Mouse (Mus musculus) stomach, embryonic 14.5 days (tissue): Measurements from ENCODE around the gene Ppp1r12c. TPM values are rescaled to one million over a fixed set of nuclear protein-coding genes. Genes with fewer than 3 reads are reported as not detected.

Experiments
- ATAC-seq: fragments of 200-750 bp; cut with Nextera tagmentation; 2 replicates; pipeline ENCODE4 v1.8.0; 2017; ENCODE audit warnings: low read depth, moderate TSS enrichment; ENCODE audit not compliant: insufficient number of reproducible peaks, insufficient read depth, low FRiP score
- H3K27ac ChIP-seq: fragments of 300-500 bp; sonication (generic); 2 replicates; pipeline ENCODE4 v1.5.1; 2014; ENCODE audit warnings: mild to moderate bottlenecking, low read length, moderate library complexity, mixed read lengths
- H3K27me3 ChIP-seq: fragments of 300-500 bp; sonication (generic); 2 replicates; pipeline ENCODE4 v1.6.1; 2014; ENCODE audit warnings: low read length, control low read depth, mixed read lengths; ENCODE audit not compliant: control insufficient read depth, insufficient read depth
- H3K36me3 ChIP-seq: fragments of 300-500 bp; sonication (generic); 2 replicates; pipeline ENCODE4 v1.6.1; 2014; ENCODE audit warnings: mild to moderate bottlenecking, control low read depth, low read length, moderate library complexity, mixed read lengths; ENCODE audit not compliant: control insufficient read depth, insufficient read depth
- H3K4me1 ChIP-seq: fragments of 300-500 bp; sonication (generic); 2 replicates; pipeline ENCODE4 v1.6.1; 2014; ENCODE audit warnings: low read length, control low read depth, mixed read lengths; ENCODE audit not compliant: control insufficient read depth, insufficient read depth
- H3K4me2 ChIP-seq: fragments of 300-500 bp; sonication (generic); replicated peaks from 2 replicates; pipeline ENCODE4 v1.6.1; 2014; ENCODE audit warnings: low read depth, low read length, control low read depth
- H3K4me3 ChIP-seq: fragments of 300-500 bp; sonication (generic); 2 replicates; pipeline ENCODE4 v1.5.1; 2014; ENCODE audit warnings: low read depth, low read length, control low read depth
- H3K9ac ChIP-seq: fragments of 300-500 bp; sonication (generic); replicated peaks from 2 replicates; pipeline ENCODE4 v1.6.1; 2014; ENCODE audit warnings: low read depth, mild to moderate bottlenecking, control low read depth, low read length, moderate library complexity, mixed read lengths
- H3K9me3 ChIP-seq: fragments of 300-500 bp; sonication (generic); 2 replicates; pipeline ENCODE4 v1.6.1; 2016; ENCODE audit warnings: low read depth, low read length, control low read depth; ENCODE audit not compliant: control insufficient read depth
- WGBS: fragments of 180-500 bp; shearing (Covaris S2); extraction: QIAGEN DNeasy Blood & Tissue Kit; methylation state at CpG from one replicate; pipeline ENCODE4 v1.1.7; 2014; 5-methylcytosine and 5-hydroxymethylcytosine counted together
- polyA plus RNA-seq: library from polyadenylated mRNA; unstranded; fragments of >200 nt; fragmentation: Nextera tagmentation; extraction: Ambion mirVana; gene quantifications from 2 replicates; pipeline ENCODE4 v1.2.1, GENCODE M21; 2014

Gene Ppp1r12c
- polyA plus RNA-seq, 1 experiment from 2014 or later: 47.2 TPM

DNA sequence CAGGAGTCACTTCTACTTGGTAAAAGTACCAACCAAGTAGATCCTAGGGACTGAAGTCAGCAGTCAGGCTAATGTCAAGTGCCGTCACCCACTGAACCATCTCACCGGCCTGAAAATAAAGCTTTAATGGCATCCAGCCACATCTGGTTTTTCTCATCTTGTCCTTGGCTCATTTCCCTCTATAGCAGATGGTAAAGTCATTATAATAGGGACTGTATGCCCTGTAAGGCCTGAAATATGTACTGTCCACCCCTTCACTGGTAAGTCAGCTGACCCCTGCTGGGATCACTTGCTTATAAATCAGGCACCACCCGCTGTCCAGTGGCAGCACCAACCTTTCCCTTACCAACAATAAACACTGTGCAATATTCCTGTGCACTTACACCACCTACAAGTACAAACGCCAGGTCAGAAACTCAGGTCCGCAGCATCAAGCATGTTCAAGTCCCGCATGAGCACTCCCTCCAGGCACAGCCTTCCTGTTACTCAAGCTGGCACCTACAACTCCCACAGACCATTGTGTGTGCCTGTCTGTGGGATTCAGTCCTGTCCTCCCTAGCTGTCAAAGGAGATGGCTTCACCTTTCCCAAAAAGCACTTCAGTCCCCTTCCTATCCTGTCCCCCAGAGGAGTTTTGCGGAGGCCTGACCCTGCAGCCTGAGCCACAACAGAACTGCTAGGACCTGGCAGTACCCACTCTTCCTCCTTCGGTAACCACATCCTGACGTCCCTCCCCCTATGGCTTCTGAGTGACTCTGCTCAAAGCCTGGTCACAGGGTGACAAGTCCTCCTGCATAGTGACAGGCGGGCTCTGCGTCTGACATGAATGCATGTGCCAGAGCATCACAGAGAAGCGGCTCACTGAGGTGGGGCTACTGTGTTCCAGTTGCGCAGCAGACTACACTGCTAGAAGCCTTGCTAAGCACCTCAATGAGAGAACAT, 8.9 kb downstream of the Ppp1r12c start:
- ATAC-seq: no peak
- Histone ChIP-seq H3K36me3 (peaks cover 38% of the 10 kb centered on the region), H3K4me1 (peaks cover 12% of the 10 kb centered on the region), H3K4me3 (no peak overlapping the region), H3K9ac (no peak overlapping the region), H3K4me2 (no peak overlapping the region), H3K27ac (peak overlapping the region; percentile 48; the same call in 1 of the 2 replicates), H3K9me3 (no peaks in the 10 kb centered on the region), H3K27me3 (no peaks in the 10 kb centered on the region)
- WGBS: 78% methylated on average over 13 of the region's 13 CpGs

GRCm38 (mm10) chr7:4491308-4491707, 10.2 kb downstream of the Ppp1r12c start:
- H3K4me3 ChIP-seq: no peak overlapping the region
- no peaks in the 10 kb centered on the region for H3K9me3 ChIP-seq
- H3K27me3 ChIP-seq: no peaks in the 10 kb centered on the region
- H3K4me1 ChIP-seq: peaks cover 12% of the 10 kb centered on the region
- WGBS: 70% methylated on average over 6 of the region's 6 CpGs
- H3K4me2 ChIP-seq: no peak overlapping the region
- H3K27ac ChIP-seq: no peak overlapping the region
- H3K9ac ChIP-seq: no peak overlapping the region
- ATAC-seq: no peak
- peaks cover 31% of the 10 kb centered on the region for H3K36me3 ChIP-seq

- Histone ChIP-seq H3K4me1 (peaks cover 12% of the 10 kb centered on the region; the same call in 1 of the 2 replicates), H3K9me3 (no peaks in the 10 kb centered on the region), H3K36me3 (peaks cover 44% of the 10 kb centered on the region), H3K4me3 (no peak overlapping the region), H3K9ac (no peak overlapping the region), H3K27ac (no peak overlapping the region), H3K4me2 (no peak overlapping the region), H3K27me3 (no peaks in the 10 kb centered on the region)
- ATAC-seq: no peak
- 89% methylated on average over 12 of the region's 12 CpGs for WGBS
Measured at GRCm38 (mm10) chr7:4482281-4482680, 19.2 kb downstream of the Ppp1r12c start.

DNA sequence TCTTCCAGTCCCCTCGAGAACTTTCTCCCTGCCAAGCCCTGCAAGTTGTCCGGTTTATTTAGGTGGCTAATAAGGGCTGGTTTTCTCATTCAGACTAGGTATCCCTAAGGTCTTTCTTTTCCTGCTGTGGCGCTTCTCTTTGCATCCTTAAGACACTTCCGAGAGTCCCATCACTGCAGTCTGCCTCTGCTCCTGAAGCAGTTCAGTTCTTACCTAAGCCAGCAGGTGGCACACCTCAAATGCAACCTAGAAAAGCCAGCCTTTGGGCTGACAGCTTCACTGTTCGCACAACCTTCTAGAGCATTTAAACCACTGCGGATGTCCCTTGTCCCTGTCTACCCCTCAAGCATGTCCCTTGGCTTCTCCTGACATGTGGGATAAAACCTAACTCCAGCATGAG, 21.8 kb downstream of the Ppp1r12c start:
- Histone ChIP-seq H3K27me3 (no peaks in the 10 kb centered on the region), H3K4me3 (no peak overlapping the region), H3K4me1 (peaks cover 12% of the 10 kb centered on the region; the same call in 1 of the 2 replicates), H3K27ac (peak overlapping the region; percentile 33; the same call in 1 of the 2 replicates), H3K4me2 (0 out of 2 replicates have a peak overlapping the region, but pooled peaks have one; percentile 75), H3K9me3 (no peaks in the 10 kb centered on the region), H3K36me3 (peaks cover 35% of the 10 kb centered on the region), H3K9ac (no peak overlapping the region)
- ATAC-seq: no peak
- WGBS: 25% methylated on average over 6 of the region's 6 CpGs

GRCm38 (mm10) chr7:4478796-4479291, 22.6 kb downstream of the Ppp1r12c start:
- peak overlapping the region; percentile 47 for H3K4me3 ChIP-seq
- H3K4me2 ChIP-seq: peak overlapping the region; percentile 75
- H3K9ac ChIP-seq: peak overlapping the region; percentile 33
- H3K9me3 ChIP-seq: no peaks in the 10 kb centered on the region
- ATAC-seq: no peak
- peaks cover 27% of the 10 kb centered on the region for H3K36me3 ChIP-seq
- 2% methylated on average over 16 of the region's 16 CpGs for WGBS
- peaks cover 12% of the 10 kb centered on the region; the same call in 1 of the 2 replicates for H3K4me1 ChIP-seq
- 0 out of 2 replicates have a peak, but pooled peaks cover under 1% of the 10 kb centered on the region for H3K27me3 ChIP-seq
- peak overlapping the region; percentile 97 for H3K27ac ChIP-seq

- H3K36me3 ChIP-seq: peaks cover 21% of the 10 kb centered on the region
- H3K27me3 ChIP-seq: peaks cover 2% of the 10 kb centered on the region; the same call in 1 of the 2 replicates
- peak overlapping the region; percentile 75 for H3K4me2 ChIP-seq
- H3K27ac ChIP-seq: peak overlapping the region; percentile 97
- WGBS: under 1% methylated on average over 39 of the region's 39 CpGs
- peaks cover 12% of the 10 kb centered on the region; the same call in 1 of the 2 replicates for H3K4me1 ChIP-seq
- no peaks in the 10 kb centered on the region for H3K9me3 ChIP-seq
- H3K9ac ChIP-seq: peak overlapping the region; percentile 52
- H3K4me3 ChIP-seq: peak overlapping the region; percentile 47
- ATAC-seq: peak; percentile 94
Measured at GRCm38 (mm10) chr7:4478021-4478795, 23.3 kb downstream of the Ppp1r12c start.

DNA sequence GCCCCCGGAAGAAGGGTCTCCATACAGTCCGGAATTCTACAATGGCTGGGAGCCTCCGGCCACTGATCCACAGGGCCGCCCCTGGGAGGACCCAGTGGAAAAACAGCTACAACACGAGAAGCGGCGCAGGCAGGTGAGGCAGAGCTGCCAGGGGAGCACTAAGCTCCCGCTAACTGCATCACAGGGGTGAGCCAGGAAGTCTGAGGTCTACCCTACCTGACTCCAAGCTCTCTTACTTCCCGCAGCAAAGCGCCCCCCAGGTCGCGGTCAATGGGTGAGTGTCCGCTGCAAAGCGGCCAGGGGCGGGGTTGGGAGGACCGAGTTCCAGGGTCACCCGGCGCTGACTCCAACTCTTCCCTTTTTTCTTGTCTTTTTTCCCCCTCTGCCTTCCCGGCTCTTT, 27.5 kb downstream of the Ppp1r12c start:
- Histone ChIP-seq H3K4me3 (no peak overlapping the region), H3K27ac (no peak overlapping the region), H3K9ac (no peak overlapping the region), H3K9me3 (no peaks in the 10 kb centered on the region), H3K36me3 (no peaks in the 10 kb centered on the region), H3K4me2 (no peak overlapping the region), H3K4me1 (peaks cover 6% of the 10 kb centered on the region; the same call in 1 of the 2 replicates), H3K27me3 (peaks cover 9% of the 10 kb centered on the region)
- WGBS: 7% methylated on average over 19 of the region's 19 CpGs
- ATAC-seq: no peak

- Histone ChIP-seq H3K4me2 (peak overlapping the region; percentile 82), H3K27ac (no peak overlapping the region), H3K27me3 (peaks cover 9% of the 10 kb centered on the region), H3K4me1 (no peaks in the 10 kb centered on the region; the same call in 1 of the 2 replicates), H3K9me3 (no peaks in the 10 kb centered on the region), H3K4me3 (peak overlapping the region; percentile 32), H3K36me3 (no peaks in the 10 kb centered on the region), H3K9ac (no peak overlapping the region)
- under 1% methylated on average over 24 of the region's 24 CpGs for WGBS
- ATAC-seq: peak; percentile 86
Measured at GRCm38 (mm10) chr7:4471179-4471555, 30.3 kb downstream of the Ppp1r12c start.
